ENCODE assay signal across 24 mouse cellular contexts in the genomic region with DNA sequence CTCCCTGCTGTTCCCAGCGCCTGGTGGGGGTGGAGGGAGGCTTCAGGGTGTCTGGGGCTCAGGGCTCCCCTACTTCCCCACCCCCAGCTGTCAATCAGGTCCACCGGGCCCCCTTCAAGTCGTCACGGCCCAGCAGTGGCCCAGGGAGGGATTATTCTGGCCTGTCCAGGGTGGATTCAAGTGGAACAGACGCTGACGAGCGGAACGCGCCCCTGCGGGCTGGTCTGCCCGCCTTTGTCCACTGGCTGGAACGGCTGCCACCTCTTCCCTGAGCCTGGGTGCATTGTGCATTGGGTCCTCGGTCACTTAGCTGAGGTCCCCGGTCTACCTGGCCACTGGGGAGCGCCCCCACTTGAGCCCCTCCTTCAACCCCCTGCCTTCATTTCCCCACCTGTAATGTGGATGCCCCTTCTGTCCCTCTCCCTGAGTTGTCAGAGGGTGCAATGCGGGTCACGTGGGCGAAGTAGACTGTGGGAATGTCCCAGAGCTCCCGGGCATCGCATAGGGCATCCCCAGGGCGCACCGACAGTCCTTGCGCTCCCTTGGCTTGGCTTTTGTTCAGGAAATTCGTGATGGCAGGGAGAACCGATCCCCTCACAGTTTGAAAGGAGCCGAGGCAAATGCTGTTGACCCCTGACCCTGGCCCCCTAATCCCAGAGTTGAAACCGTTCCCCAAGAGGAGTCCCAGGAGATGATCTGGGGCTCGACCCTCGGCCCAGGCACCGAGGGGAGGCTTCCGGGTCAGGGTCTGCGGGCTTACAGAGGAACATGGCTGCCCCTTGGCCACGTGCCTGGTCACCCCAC. TPM values are rescaled to one million over a fixed set of nuclear protein-coding genes. Genes with fewer than 3 reads are reported as not detected.
DNase-seq lines count a peak whose midpoint lies in the region; ATAC-seq lines count a peak whose summit lies in the region.
"Had no signal": no experiment of that assay in that cellular context is flagged by ENCODE, and none has a peak within 500 bp of the region (broad histone marks: within the 10 kb centered on the region; RNA-seq: fewer than 3 reads in every experiment).

No protein-coding gene starts in this region.

- no peaks in the 10 kb centered on the region for H3K36me3 ChIP-seq in forebrain, embryonic 11.5 days (ENCODE audit: control insufficient read depth, insufficient read depth, low read length)
- no peaks in the 10 kb centered on the region for H3K36me3 ChIP-seq in forebrain, embryonic 14.5 days (ENCODE audit: control insufficient read depth, insufficient read depth, low read length)
- H3K36me3 ChIP-seq in kidney, embryonic 14.5 days (ENCODE audit: control insufficient read depth, insufficient read depth, low read length), result no peaks in the 10 kb centered on the region
- no peaks in the 10 kb centered on the region for H3K36me3 ChIP-seq in neural tube, embryonic 11.5 days (ENCODE audit: control insufficient read depth, insufficient read depth, low read length)
- H3K36me3 ChIP-seq in midbrain, embryonic 14.5 days (ENCODE audit: control insufficient read depth, insufficient read depth, low read length), result no peaks in the 10 kb centered on the region
- H3K36me3 ChIP-seq: heart, embryonic 13.5 days; limb, embryonic 15.5 days had no signal

- intact Hi-C loops in left cerebral cortex, postnatal 4 days (cut with DNase I), result no loop called here

- peaks cover under 1% of the 10 kb centered on the region; the same call in 1 of the 2 replicates for H3K27me3 ChIP-seq in forebrain, embryonic 11.5 days (ENCODE audit: control insufficient read depth, insufficient read depth, low read length)
- no peaks in the 10 kb centered on the region for H3K27me3 ChIP-seq in forebrain, embryonic 14.5 days (replicated peaks; ENCODE audit: control insufficient read depth, insufficient read depth, low read length)
- H3K27me3 ChIP-seq in kidney, embryonic 14.5 days (ENCODE audit: control insufficient read depth, insufficient read depth, low read length), result peaks cover 5% of the 10 kb centered on the region; the same call in 1 of the 2 replicates
- 0 out of 2 replicates have a peak, but pooled peaks cover 4% of the 10 kb centered on the region for H3K27me3 ChIP-seq in neural tube, embryonic 11.5 days (ENCODE audit: control insufficient read depth, insufficient read depth, low read length)
- H3K27me3 ChIP-seq in midbrain, embryonic 14.5 days (ENCODE audit: control insufficient read depth, insufficient read depth, low read length), result no peaks in the 10 kb centered on the region

- H3K9ac ChIP-seq in forebrain, embryonic 11.5 days (ENCODE audit: low read length), result no peak overlapping the region
- H3K9ac ChIP-seq in forebrain, embryonic 14.5 days (ENCODE audit: low read length), result no peak overlapping the region
- H3K9ac ChIP-seq in kidney, embryonic 14.5 days (ENCODE audit: low read depth, low read length), result no peak overlapping the region
- 0 out of 2 replicates have a peak overlapping the region, but pooled peaks have one; percentile 4 for H3K9ac ChIP-seq in neural tube, embryonic 11.5 days (ENCODE audit: low read length)
- H3K9ac ChIP-seq in midbrain, embryonic 14.5 days (replicated peaks; ENCODE audit: low read length), result no peak overlapping the region
- H3K9ac ChIP-seq: heart, embryonic 13.5 days; limb, embryonic 15.5 days; liver, embryonic 14.5 days; lung, embryonic 14.5 days had no signal

- H3K4me3 ChIP-seq in forebrain, embryonic 11.5 days (ENCODE audit: low read depth, low read length), result no peak overlapping the region
- no peak overlapping the region for H3K4me3 ChIP-seq in forebrain, embryonic 14.5 days (ENCODE audit: low read depth, low read length)
- H3K4me3 ChIP-seq in kidney, embryonic 14.5 days (ENCODE audit: low read length), result no peak overlapping the region
- no peak overlapping the region for H3K4me3 ChIP-seq in neural tube, embryonic 11.5 days (ENCODE audit: low read depth, low read length)
- no peak overlapping the region for H3K4me3 ChIP-seq in midbrain, embryonic 14.5 days (replicated peaks; ENCODE audit: low read depth, low read length)
- H3K4me3 ChIP-seq: heart, adult 2 months; heart, embryonic 13.5 days; limb, embryonic 15.5 days; megakaryocyte, embryonic 14.5 days had no signal

- 35% methylated on average over 33 of the region's 33 CpGs for WGBS in forebrain, embryonic 11.5 days
- 45% methylated on average over 33 of the region's 33 CpGs for WGBS in forebrain, embryonic 14.5 days
- WGBS in kidney, embryonic 14.5 days, result 54% methylated on average over 33 of the region's 33 CpGs
- WGBS in neural tube, embryonic 11.5 days, result 71% methylated on average over 33 of the region's 33 CpGs
- 10% methylated on average over 33 of the region's 33 CpGs for WGBS in midbrain, embryonic 14.5 days

- H3K27ac ChIP-seq in forebrain, embryonic 11.5 days (ENCODE audit: low read depth, low read length), result no peak overlapping the region
- H3K27ac ChIP-seq in forebrain, embryonic 14.5 days (ENCODE audit: low read depth, low read length), result no peak overlapping the region
- H3K27ac ChIP-seq in kidney, embryonic 14.5 days (ENCODE audit: low read depth, low read length), result no peak overlapping the region
- no peak overlapping the region for H3K27ac ChIP-seq in neural tube, embryonic 11.5 days (ENCODE audit: low read depth, low read length)
- peak overlapping the region; percentile 45; the same call in 1 of the 2 replicates for H3K27ac ChIP-seq in midbrain, embryonic 14.5 days (replicated peaks; ENCODE audit: low read depth, low read length)
- H3K27ac ChIP-seq: heart, adult 2 months; heart, embryonic 13.5 days; limb, embryonic 15.5 days; liver, embryonic 14.5 days had no signal

- no peak for ATAC-seq in forebrain, embryonic 11.5 days (replicated peaks; ENCODE audit: low FRiP score)
- ATAC-seq in forebrain, embryonic 14.5 days, result no peak
- peak; percentile 33; the same call in 1 of the 2 replicates for ATAC-seq in kidney, embryonic 14.5 days (ENCODE audit: low FRiP score, low TSS enrichment)
- no peak for ATAC-seq in neural tube, embryonic 11.5 days (ENCODE audit: insufficient read depth, low FRiP score, low TSS enrichment)
- ATAC-seq in midbrain, embryonic 14.5 days (ENCODE audit: low FRiP score, low TSS enrichment), result 0 out of 2 replicates have a peak, but pooled peaks have one; percentile 36

- DNase-seq in forebrain, embryonic 11.5 days (ENCODE audit: low spot score), result peak; percentile 55
- DNase-seq in forebrain, embryonic 14.5 days (ENCODE audit: low spot score), result no peak
- no peak for DNase-seq in kidney, adult 18-20 months
- DNase-seq in neural tube, embryonic 11.5 days (ENCODE audit: low spot score), result no peak
- DNase-seq in neural tube, embryonic 10.5 days (ENCODE audit: extremely low spot score, low spot score), result no peak
- DNase-seq in midbrain, embryonic 14.5 days, result no peak
- DNase-seq in left cerebral cortex, postnatal 4 days, result no peak
- DNase-seq: adrenal gland, postnatal 25 days; cerebellum, adult 8-10 months; cerebellum, postnatal 36 days; gastrocnemius, postnatal 36 days; heart, adult 2 months; heart, postnatal 14 days; kidney, adult 11 months; layer of hippocampus, adult 9-11 months; right cerebral cortex, adult 18-20 months; thymus, adult 18-20 months; thymus, postnatal 36 days had no signal

- no peaks in the 10 kb centered on the region for H3K9me3 ChIP-seq in forebrain, embryonic 11.5 days (ENCODE audit: control insufficient read depth, low read length)
- no peaks in the 10 kb centered on the region for H3K9me3 ChIP-seq in forebrain, embryonic 14.5 days (replicated peaks; ENCODE audit: control insufficient read depth, low read length)
- H3K9me3 ChIP-seq in kidney, embryonic 14.5 days (ENCODE audit: control insufficient read depth, low read length), result no peaks in the 10 kb centered on the region
- no peaks in the 10 kb centered on the region for H3K9me3 ChIP-seq in neural tube, embryonic 11.5 days (ENCODE audit: control insufficient read depth, low read length)
- H3K9me3 ChIP-seq in midbrain, embryonic 14.5 days (ENCODE audit: control insufficient read depth, low read length), result no peaks in the 10 kb centered on the region
- H3K9me3 ChIP-seq: heart, embryonic 13.5 days; limb, embryonic 15.5 days; megakaryocyte, embryonic 14.5 days had no signal

- no peak overlapping the region for H3K4me2 ChIP-seq in forebrain, embryonic 11.5 days (ENCODE audit: low read depth, low read length, severe bottlenecking)
- H3K4me2 ChIP-seq in forebrain, embryonic 14.5 days (ENCODE audit: low read length), result no peak overlapping the region
- no peak overlapping the region; the same call in 1 of the 2 replicates for H3K4me2 ChIP-seq in kidney, embryonic 14.5 days (replicated peaks; ENCODE audit: low read depth, low read length)
- H3K4me2 ChIP-seq in neural tube, embryonic 11.5 days (ENCODE audit: low read depth), result no peak overlapping the region
- no peak overlapping the region for H3K4me2 ChIP-seq in midbrain, embryonic 14.5 days (ENCODE audit: low read length)
- H3K4me2 ChIP-seq: heart, embryonic 13.5 days; limb, embryonic 15.5 days; lung, embryonic 14.5 days had no signal

- H3K4me1 ChIP-seq in forebrain, embryonic 11.5 days (replicated peaks; ENCODE audit: control insufficient read depth, insufficient read depth, low read length), result peaks cover 8% of the 10 kb centered on the region; the same call in 1 of the 2 replicates
- no peaks in the 10 kb centered on the region for H3K4me1 ChIP-seq in forebrain, embryonic 14.5 days (ENCODE audit: control insufficient read depth, insufficient read depth, low read length)
- peaks cover 8% of the 10 kb centered on the region; the same call in 1 of the 2 replicates for H3K4me1 ChIP-seq in kidney, embryonic 14.5 days (ENCODE audit: control insufficient read depth, insufficient read depth, low read length)
- H3K4me1 ChIP-seq in neural tube, embryonic 11.5 days (ENCODE audit: control insufficient read depth, insufficient read depth, low read length), result no peaks in the 10 kb centered on the region; the same call in 1 of the 2 replicates
- H3K4me1 ChIP-seq in midbrain, embryonic 14.5 days (ENCODE audit: control insufficient read depth, insufficient read depth, low read length), result peaks cover 13% of the 10 kb centered on the region

RNA-seq across cellular contexts. Expression of a gene that starts 17.7 kb away (rescaled TPM):
- polyA plus RNA-seq in forebrain, embryonic 11.5 days (2014; fragmentation: Nextera tagmentation; extraction: Ambion mirVana), result 48.8 and 50.7 TPM in 2 replicates
- 14.5 and 20.6 TPM in 2 replicates for polyA plus RNA-seq in forebrain, embryonic 14.5 days (2014; fragmentation: Nextera tagmentation; extraction: Ambion mirVana)
- polyA plus RNA-seq in kidney, embryonic 14.5 days (2014; fragmentation: Nextera tagmentation; extraction: Ambion mirVana), result 15.4 and 17.3 TPM in 2 replicates
- polyA plus RNA-seq in neural tube, embryonic 11.5 days (2014; fragmentation: Nextera tagmentation; extraction: Ambion mirVana), result 36.2 and 38.9 TPM in 2 replicates
- polyA plus RNA-seq in midbrain, embryonic 14.5 days (2014; fragmentation: Nextera tagmentation; extraction: Ambion mirVana), result 41.9 and 50.1 TPM in 2 replicates
- 10 to 100 TPM; 25.5 to 28.6 TPM for total RNA-seq in left cerebral cortex, postnatal 4 days (2021)

RNA-seq across cellular contexts. Expression of a gene that starts 24.2 kb away (rescaled TPM):
- polyA plus RNA-seq in forebrain, embryonic 11.5 days (2014; fragmentation: Nextera tagmentation; extraction: Ambion mirVana), result 6.4 and 8.3 TPM in 2 replicates
- 7.2 and 9.0 TPM in 2 replicates for polyA plus RNA-seq in forebrain, embryonic 14.5 days (2014; fragmentation: Nextera tagmentation; extraction: Ambion mirVana)
- 10.3 and 12.1 TPM in 2 replicates for polyA plus RNA-seq in kidney, embryonic 14.5 days (2014; fragmentation: Nextera tagmentation; extraction: Ambion mirVana)
- polyA plus RNA-seq in neural tube, embryonic 11.5 days (2014; fragmentation: Nextera tagmentation; extraction: Ambion mirVana), result 8.8 and 10.8 TPM in 2 replicates
- polyA plus RNA-seq in midbrain, embryonic 14.5 days (2014; fragmentation: Nextera tagmentation; extraction: Ambion mirVana), result 5.7 and 9.9 TPM in 2 replicates
- 1 to 10 TPM; 6.0 to 6.1 TPM for total RNA-seq in left cerebral cortex, postnatal 4 days (2021)

RNA-seq across cellular contexts. Expression of a gene that starts 29.3 kb away (rescaled TPM):
- 75.6 and 79.4 TPM in 2 replicates for polyA plus RNA-seq in forebrain, embryonic 11.5 days (2014; fragmentation: Nextera tagmentation; extraction: Ambion mirVana)
- polyA plus RNA-seq in forebrain, embryonic 14.5 days (2014; fragmentation: Nextera tagmentation; extraction: Ambion mirVana), result 39.6 and 42.4 TPM in 2 replicates
- polyA plus RNA-seq in kidney, embryonic 14.5 days (2014; fragmentation: Nextera tagmentation; extraction: Ambion mirVana), result 64.4 and 65.1 TPM in 2 replicates
- polyA plus RNA-seq in neural tube, embryonic 11.5 days (2014; fragmentation: Nextera tagmentation; extraction: Ambion mirVana), result 59.6 and 61.8 TPM in 2 replicates
- 51.5 and 65.4 TPM in 2 replicates for polyA plus RNA-seq in midbrain, embryonic 14.5 days (2014; fragmentation: Nextera tagmentation; extraction: Ambion mirVana)
- 10 to 100 TPM; 53.9 to 55.2 TPM for total RNA-seq in left cerebral cortex, postnatal 4 days (2021)

RNA-seq across cellular contexts. Expression of a gene that starts 31.2 kb away (rescaled TPM):
- 82.0 and 83.4 TPM in 2 replicates for polyA plus RNA-seq in forebrain, embryonic 11.5 days (2014; fragmentation: Nextera tagmentation; extraction: Ambion mirVana)
- polyA plus RNA-seq in forebrain, embryonic 14.5 days (2014; fragmentation: Nextera tagmentation; extraction: Ambion mirVana), result 239 and 266 TPM in 2 replicates
- polyA plus RNA-seq in kidney, embryonic 14.5 days (2014; fragmentation: Nextera tagmentation; extraction: Ambion mirVana), result 80.0 and 104 TPM in 2 replicates
- polyA plus RNA-seq in neural tube, embryonic 11.5 days (2014; fragmentation: Nextera tagmentation; extraction: Ambion mirVana), result 84.0 and 85.1 TPM in 2 replicates
- polyA plus RNA-seq in midbrain, embryonic 14.5 days (2014; fragmentation: Nextera tagmentation; extraction: Ambion mirVana), result 295 and 421 TPM in 2 replicates
- 100 to 1,000 TPM; 211 to 228 TPM for total RNA-seq in left cerebral cortex, postnatal 4 days (2021)

RNA-seq across cellular contexts. Expression of a gene that starts 48.9 kb away (rescaled TPM):
- polyA plus RNA-seq in forebrain, embryonic 11.5 days (2014; fragmentation: Nextera tagmentation; extraction: Ambion mirVana), result 58.3 and 66.4 TPM in 2 replicates
- 67.0 and 73.6 TPM in 2 replicates for polyA plus RNA-seq in forebrain, embryonic 14.5 days (2014; fragmentation: Nextera tagmentation; extraction: Ambion mirVana)
- 42.3 and 46.2 TPM in 2 replicates for polyA plus RNA-seq in kidney, embryonic 14.5 days (2014; fragmentation: Nextera tagmentation; extraction: Ambion mirVana)
- polyA plus RNA-seq in neural tube, embryonic 11.5 days (2014; fragmentation: Nextera tagmentation; extraction: Ambion mirVana), result 70.0 and 78.2 TPM in 2 replicates
- 62.6 and 65.6 TPM in 2 replicates for polyA plus RNA-seq in midbrain, embryonic 14.5 days (2014; fragmentation: Nextera tagmentation; extraction: Ambion mirVana)
- total RNA-seq in left cerebral cortex, postnatal 4 days (2021), result 100 to 1,000 TPM; 158 to 163 TPM

Comparison
In these comparisons a context has a peak if more than half of its experiments do, and no peak if none do; other contexts are left out.
1. ATAC-seq: peak in kidney, embryonic 14.5 days (single experiment) and midbrain, embryonic 14.5 days (single experiment); none in forebrain, embryonic 11.5 days (single experiment), forebrain, embryonic 14.5 days (single experiment) and neural tube, embryonic 11.5 days (single experiment).